Comparison of ENCODE assay signal across 17 mouse cellular contexts in the genomic region with DNA sequence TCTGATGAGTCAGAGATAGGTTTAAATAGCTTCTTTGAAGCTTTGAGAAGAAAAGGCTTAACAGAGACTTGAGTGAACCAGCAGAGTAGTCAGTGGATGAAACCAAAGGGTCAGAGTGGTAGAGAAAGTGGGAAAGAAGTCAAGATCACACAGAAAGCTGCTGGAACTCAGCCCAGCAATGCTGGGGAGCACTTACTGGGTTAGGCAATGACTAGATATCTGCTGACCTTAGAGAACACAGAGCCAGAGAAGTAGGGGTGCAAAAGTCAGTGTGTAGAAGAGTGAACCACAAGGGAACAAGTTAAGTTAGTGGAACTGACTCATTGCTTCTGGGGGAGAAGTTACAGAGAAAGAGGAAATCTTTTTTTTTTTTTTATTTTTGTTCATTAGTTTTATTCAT. TPM values are rescaled to one million over a fixed set of nuclear protein-coding genes. Genes with fewer than 3 reads are reported as not detected.
DNase-seq lines count a peak whose midpoint lies in the region; ATAC-seq and TF ChIP-seq lines count a peak whose summit lies in the region.
"Had no signal": no experiment of that assay in that cellular context is flagged by ENCODE, and none has a peak within 500 bp of the region (broad histone marks: within the 10 kb centered on the region; RNA-seq: fewer than 3 reads in every experiment).

No protein-coding gene starts in this region.

- no peaks in the 10 kb centered on the region for H3K36me3 ChIP-seq in liver, adult 2 months (ENCODE audit: control insufficient read depth, insufficient read depth, low read length)
- H3K36me3 ChIP-seq: embryonic facial prominence, embryonic 12.5 days; heart, embryonic 15.5 days; limb, embryonic 13.5 days had no signal

- intact Hi-C loops in left cerebral cortex, postnatal 10 days (cut with DNase I), result no loop called here

- no peak for TF ChIP-seq CTCF in liver, adult 2 months (IDR thresholded peaks at IDR 0.05; ENCODE audit: low read depth, low read length)

- peaks cover 17% of the 10 kb centered on the region for H3K4me1 ChIP-seq in liver, adult 2 months (ENCODE audit: control insufficient read depth, insufficient read depth, low read length)
- H3K4me1 ChIP-seq: embryonic facial prominence, embryonic 12.5 days; heart, embryonic 15.5 days; limb, embryonic 13.5 days had no signal

- no peak overlapping the region for H3K4me3 ChIP-seq in liver, adult 2 months (ENCODE audit: insufficient read depth, low read depth, low read length)
- H3K4me3 ChIP-seq: embryonic facial prominence, embryonic 12.5 days; heart, embryonic 15.5 days; limb, embryonic 13.5 days had no signal

- no peak for TF ChIP-seq POLR2A in liver, adult 2 months (IDR thresholded peaks at IDR 0.05; ENCODE audit: extremely low read depth, insufficient read depth, low read length)

- no peak overlapping the region for H3K27ac ChIP-seq in liver, adult 2 months (replicated peaks; ENCODE audit: insufficient read depth, low read depth, low read length)
- H3K27ac ChIP-seq: embryonic facial prominence, embryonic 12.5 days; heart, embryonic 15.5 days; limb, embryonic 13.5 days had no signal

- no peaks in the 10 kb centered on the region for H3K79me2 ChIP-seq in liver, adult 2 months (ENCODE audit: control insufficient read depth, insufficient read depth, low read length)

- DNase-seq in liver, adult 2 months (ENCODE audit: extremely low read depth, low read depth, low spot score), result peak; percentile 99
- DNase-seq in liver, result no peak
- peak; percentile 24 for DNase-seq in NIH3T3 (ENCODE audit: low read depth)
- peak; percentile 52 for DNase-seq in kidney, postnatal 10 days
- DNase-seq in left cerebral cortex, postnatal 10 days (ENCODE audit: extremely low spot score in 1 of 2, low spot score in 2 of 2), result no peak
- DNase-seq in thymus, postnatal 0 days (ENCODE audit: low spot score), result no peak
- DNase-seq: cerebellum, postnatal 25 days; gastrocnemius, postnatal 36 days; right cerebral cortex, adult 18-20 months had no signal

- no peaks in the 10 kb centered on the region for H3K27me3 ChIP-seq in liver, adult 2 months (ENCODE audit: control insufficient read depth, insufficient read depth, low read length)
- H3K27me3 ChIP-seq: embryonic facial prominence, embryonic 12.5 days; heart, embryonic 15.5 days; limb, embryonic 13.5 days had no signal

- no peak overlapping the region for H3K9ac ChIP-seq in liver, adult 2 months (ENCODE audit: low read depth, low read length)
- H3K9ac ChIP-seq: embryonic facial prominence, embryonic 12.5 days; heart, embryonic 15.5 days; limb, embryonic 13.5 days had no signal

- ATAC-seq in megakaryocyte-erythroid progenitor cell, adult 5-6 weeks (replicated peaks; ENCODE audit: low FRiP score, low TSS enrichment, poor library complexity, severe bottlenecking), result 0 out of 2 replicates have a peak, but pooled peaks have one; percentile 30
- ATAC-seq: forebrain, embryonic 14.5 days; hindbrain, embryonic 16.5 days had no signal

RNA-seq across cellular contexts. Expression of gene Car1, which starts 24.6 kb away (rescaled TPM):
- total RNA-seq in liver, adult 2 months (2014; rRNA removed), result 8.3 and 11.2 TPM in 2 replicates
- 8.1 and 9.3 TPM in 2 replicates for polyA plus RNA-seq in liver, adult 2 months (2012; rRNA removed)
- total RNA-seq in megakaryocyte-erythroid progenitor cell, adult 5-6 weeks (2014; fragmentation: Nextera tagmentation), result 4,691 and 4,861 TPM in 2 replicates
- total RNA-seq in megakaryocyte-erythroid progenitor cell, adult 5-6 weeks (2017), result 2,707 and 3,284 TPM in 2 replicates
- not detected for total RNA-seq in left cerebral cortex, postnatal 10 days (2021)
- 0.42 and 0.49 TPM in 2 replicates for polyA plus RNA-seq in thymus, postnatal 0 days (2015; fragmentation: Nextera tagmentation; extraction: Ambion mirVana)
- total RNA-seq: layer of hippocampus, adult 18-20 months had no signal
- polyA plus RNA-seq: forebrain, embryonic 14.5 days; hindbrain, embryonic 16.5 days; midbrain, embryonic 11.5 days had no signal

RNA-seq across cellular contexts. Expression of gene Car3, which starts 30.5 kb away (rescaled TPM):
- total RNA-seq in liver, adult 2 months (2014; rRNA removed), result 1,504 and 1,617 TPM in 2 replicates
- polyA plus RNA-seq in liver, adult 2 months (2012; rRNA removed), result 1,802 and 2,250 TPM in 2 replicates
- 4.6 and 5.3 TPM in 2 replicates for total RNA-seq in megakaryocyte-erythroid progenitor cell, adult 5-6 weeks (2014; fragmentation: Nextera tagmentation)
- total RNA-seq in megakaryocyte-erythroid progenitor cell, adult 5-6 weeks (2017), result 4.3 and 10.5 TPM in 2 replicates
- 1 to 10 TPM; 1.5 to 1.6 TPM for total RNA-seq in left cerebral cortex, postnatal 10 days (2021)
- 1.3 and 23.5 TPM in 2 replicates for polyA plus RNA-seq in thymus, postnatal 0 days (2015; fragmentation: Nextera tagmentation; extraction: Ambion mirVana)

RNA-seq across cellular contexts. Expression of gene Car2, which starts 53.3 kb away (rescaled TPM):
- 10.7 and 13.5 TPM in 2 replicates for total RNA-seq in liver, adult 2 months (2014; rRNA removed)
- polyA plus RNA-seq in liver, adult 2 months (2012; rRNA removed), result 32.8 and 37.5 TPM in 2 replicates
- 2,184 and 2,475 TPM in 2 replicates for total RNA-seq in megakaryocyte-erythroid progenitor cell, adult 5-6 weeks (2014; fragmentation: Nextera tagmentation)
- total RNA-seq in megakaryocyte-erythroid progenitor cell, adult 5-6 weeks (2017), result 1,680 and 1,983 TPM in 2 replicates
- 10 to 100 TPM; 49.6 to 51.3 TPM for total RNA-seq in left cerebral cortex, postnatal 10 days (2021)
- 8.4 and 9.8 TPM in 2 replicates for polyA plus RNA-seq in thymus, postnatal 0 days (2015; fragmentation: Nextera tagmentation; extraction: Ambion mirVana)

Comparison
In these comparisons a context has a peak if more than half of its experiments do, and no peak if none do; other contexts are left out.
1. DNase-seq: peak in liver, adult 2 months (single experiment), NIH3T3 (single experiment) and kidney, postnatal 10 days (single experiment); none in liver (single experiment), left cerebral cortex, postnatal 10 days (0 of 2) and thymus, postnatal 0 days (single experiment).
2. RNA of gene Car1, which starts 24.6 kb away (total RNA-seq): 2,707 to 4,861 TPM in megakaryocyte-erythroid progenitor cell, adult 5-6 weeks; 8.3 to 11.2 TPM in liver, adult 2 months and not detected in left cerebral cortex, postnatal 10 days; every median in the first group is over 100 times any median in the second.
3. RNA of gene Car3, which starts 30.5 kb away (total RNA-seq): 1,504 to 1,617 TPM in liver, adult 2 months; 4.3 to 10.5 TPM in megakaryocyte-erythroid progenitor cell, adult 5-6 weeks and 1.5 to 1.6 TPM in left cerebral cortex, postnatal 10 days; every median in the first group is over 100 times any median in the second.
4. RNA of gene Car2, which starts 53.3 kb away (total RNA-seq): 1,680 to 2,475 TPM in megakaryocyte-erythroid progenitor cell, adult 5-6 weeks; 49.6 to 51.3 TPM in left cerebral cortex, postnatal 10 days and 10.7 to 13.5 TPM in liver, adult 2 months; every median in the first group is over 10 times any median in the second.